Comparison of ENCODE assay signal across 31 mouse cellular contexts in the genomic region with DNA sequence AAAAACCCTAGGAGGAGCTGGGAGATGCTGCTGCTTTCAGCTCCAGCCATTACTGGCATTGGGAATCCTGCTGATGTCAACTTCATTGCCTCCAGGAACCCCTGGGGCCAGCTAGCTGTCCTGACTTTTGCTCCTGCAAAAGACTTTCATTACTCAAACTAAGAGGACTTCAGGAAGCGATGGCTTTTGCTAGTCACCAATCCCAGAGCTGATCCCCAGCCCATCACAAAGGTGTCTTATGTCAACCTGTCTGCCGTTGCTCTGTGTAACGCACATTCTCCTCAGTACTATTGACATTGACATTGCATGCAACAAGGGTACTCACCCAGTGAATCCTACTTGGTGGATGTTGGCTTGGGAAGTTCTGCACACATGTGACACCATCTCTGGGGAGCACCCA. TPM values are rescaled to one million over a fixed set of nuclear protein-coding genes. Genes with fewer than 3 reads are reported as not detected.
"Had no signal": no experiment of that assay in that cellular context is flagged by ENCODE, and none has a peak within 500 bp of the region (broad histone marks: within the 10 kb centered on the region; RNA-seq: fewer than 3 reads in every experiment).

No protein-coding gene starts in this region.

- ATAC-seq: forebrain, embryonic 13.5 days; forebrain, embryonic 14.5 days; forebrain, embryonic 15.5 days; forebrain, embryonic 16.5 days had no signal

- H3K27me3 ChIP-seq: embryonic facial prominence, embryonic 12.5 days; embryonic facial prominence, embryonic 13.5 days; embryonic facial prominence, embryonic 15.5 days; forebrain, embryonic 12.5 days; forebrain, embryonic 13.5 days; forebrain, embryonic 15.5 days had no signal

- H3K27ac ChIP-seq: embryonic facial prominence, embryonic 10.5 days; embryonic facial prominence, embryonic 12.5 days; embryonic facial prominence, embryonic 13.5 days; embryonic facial prominence, embryonic 15.5 days; forebrain, embryonic 10.5 days; forebrain, embryonic 12.5 days; forebrain, embryonic 13.5 days; forebrain, embryonic 15.5 days; gastrocnemius, adult 2 months had no signal

- DNase-seq: cerebellum, adult 18-20 months; cerebellum, adult 2 months; cerebellum, adult 8-10 months; cerebellum, adult 9-10 months; cerebellum, adult 9-11 months; cerebellum, postnatal 10 days; cerebellum, postnatal 14 days; cerebellum, postnatal 25 days; cerebellum, postnatal 36 days; embryo, embryonic 11 days; forebrain, postnatal 0 days; gastrocnemius, adult 2 months; gastrocnemius, postnatal 10 days; gastrocnemius, postnatal 14 days; gastrocnemius, postnatal 25 days; gastrocnemius, postnatal 36 days; heart, adult 11 months had no signal

- H3K9ac ChIP-seq: embryonic facial prominence, embryonic 12.5 days; embryonic facial prominence, embryonic 13.5 days; embryonic facial prominence, embryonic 15.5 days; forebrain, embryonic 12.5 days; forebrain, embryonic 13.5 days; forebrain, embryonic 15.5 days; forebrain, postnatal 0 days had no signal

- H3K4me3 ChIP-seq: embryonic facial prominence, embryonic 10.5 days; embryonic facial prominence, embryonic 12.5 days; embryonic facial prominence, embryonic 13.5 days; embryonic facial prominence, embryonic 15.5 days; erythroblast, embryonic 14.5 days; forebrain, embryonic 10.5 days; forebrain, embryonic 12.5 days; forebrain, embryonic 13.5 days; forebrain, embryonic 15.5 days; gastrocnemius, adult 2 months had no signal

- H3K4me2 ChIP-seq: embryonic facial prominence, embryonic 12.5 days; embryonic facial prominence, embryonic 13.5 days; embryonic facial prominence, embryonic 15.5 days; forebrain, embryonic 12.5 days; forebrain, embryonic 13.5 days; forebrain, embryonic 15.5 days had no signal

- H3K9me3 ChIP-seq: embryonic facial prominence, embryonic 10.5 days; embryonic facial prominence, embryonic 12.5 days; embryonic facial prominence, embryonic 13.5 days; embryonic facial prominence, embryonic 15.5 days; forebrain, embryonic 10.5 days; forebrain, embryonic 12.5 days; forebrain, embryonic 13.5 days; forebrain, embryonic 15.5 days had no signal

- H3K4me1 ChIP-seq: embryonic facial prominence, embryonic 12.5 days; embryonic facial prominence, embryonic 13.5 days; embryonic facial prominence, embryonic 15.5 days; forebrain, embryonic 10.5 days; forebrain, embryonic 12.5 days; forebrain, embryonic 13.5 days; forebrain, embryonic 15.5 days had no signal

- H3K36me3 ChIP-seq: embryonic facial prominence, embryonic 10.5 days; embryonic facial prominence, embryonic 12.5 days; embryonic facial prominence, embryonic 13.5 days; embryonic facial prominence, embryonic 15.5 days; forebrain, embryonic 10.5 days; forebrain, embryonic 12.5 days; forebrain, embryonic 15.5 days had no signal

RNA-seq across cellular contexts. Expression of a gene that starts 1.0 kb away (rescaled TPM):
- total RNA-seq: common myeloid progenitor, adult 5-6 weeks; gastrocnemius, adult 8-10 months; granulocyte monocyte progenitor cell, adult 5-6 weeks had no signal
- polyA plus RNA-seq: embryonic facial prominence, embryonic 10.5 days; embryonic facial prominence, embryonic 13.5 days; erythroblast, embryonic 14.5 days; forebrain, embryonic 10.5 days; forebrain, embryonic 12.5 days; forebrain, embryonic 15.5 days; forebrain, embryonic 16.5 days had no signal

RNA-seq across cellular contexts. Expression of a gene that starts 7.4 kb away (rescaled TPM):
- total RNA-seq: granulocyte monocyte progenitor cell, adult 5-6 weeks had no signal
- polyA plus RNA-seq: erythroblast, embryonic 14.5 days had no signal

RNA-seq across cellular contexts. Expression of a gene that starts 46.4 kb away (rescaled TPM):
- total RNA-seq: gastrocnemius, adult 2 months; gastrocnemius, adult 8-10 months; gastrocnemius, postnatal 25 days had no signal
